Mouse (Mus musculus): ENCODE data around the gene Mindy1.

DNA sequence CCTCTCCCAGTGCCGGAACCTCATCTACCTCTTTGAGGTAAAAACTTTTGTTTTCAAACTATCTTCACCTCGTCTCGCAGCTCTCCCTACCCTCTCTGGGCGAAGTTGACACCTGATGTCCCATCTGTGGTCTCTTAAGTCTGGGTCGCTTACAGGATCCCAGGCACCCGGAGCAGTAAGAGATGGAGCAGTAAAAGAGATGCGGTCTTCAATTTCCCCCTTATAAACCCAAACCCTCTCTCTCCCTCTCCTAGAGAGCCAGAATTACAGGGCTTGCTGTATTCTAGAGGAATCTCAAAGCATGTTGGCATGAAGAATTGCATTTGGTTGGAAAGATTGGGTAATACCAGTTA lies 2.4 kb downstream of the Mindy1 start:
- TF ChIP-seq CTCF (IDR thresholded peaks at IDR 0.05; ENCODE audit: borderline replicate concordance, insufficient read depth, low read length): no peak
- no peak for TF ChIP-seq POLR2A (IDR thresholded peaks at IDR 0.05; ENCODE audit: low read depth, low read length)

Data from embryonic fibroblast, embryonic 13.5 days (primary cell).